Mouse (Mus musculus): ENCODE results near the gene Cep72.
"Not testable (repeated sequence)": the region's sequence is repeated elsewhere in the genome, so short reads cannot be mapped to it uniquely, and the experiment has no call there.

The Cep72 gene

GRCm38 (mm10) chr13:74061613-74062377 is at the start of gene Cep72:
Gene Cep72 (minus strand): TSS chr13:74062299.
- peak; percentile 85 for DNase-seq

GRCm38 (mm10) chr13:74107410-74107809 is 45.3 kb upstream of the Cep72 start:
- no peak for DNase-seq

GRCm38 (mm10) chr13:74104417-74104816 is 42.3 kb upstream of the Cep72 start:
- DNase-seq: no peak

- no peak for DNase-seq
Measured at GRCm38 (mm10) chr13:74102831-74103582, 40.9 kb upstream of the Cep72 start.

- DNase-seq: no peak
Measured at GRCm38 (mm10) chr13:74102108-74102830, 40.2 kb upstream of the Cep72 start.

- no peak for DNase-seq
Measured at GRCm38 (mm10) chr13:74098913-74099312, 36.8 kb upstream of the Cep72 start.

- peak; percentile 50 for DNase-seq
Measured at GRCm38 (mm10) chr13:74096715-74097363, 34.7 kb upstream of the Cep72 start.

GRCm38 (mm10) chr13:74095936-74096335 is 33.8 kb upstream of the Cep72 start:
- DNase-seq: no peak

- no peak for DNase-seq
Measured at GRCm38 (mm10) chr13:74090265-74090664, 28.2 kb upstream of the Cep72 start.

- DNase-seq: no peak
Measured at GRCm38 (mm10) chr13:74073369-74073768, 11.3 kb upstream of the Cep72 start.

- no peak for DNase-seq
Measured at GRCm38 (mm10) chr13:74071714-74072113, 9.6 kb upstream of the Cep72 start.

- DNase-seq: not testable (repeated sequence)
Measured at GRCm38 (mm10) chr13:74071244-74071643, 9.1 kb upstream of the Cep72 start.

GRCm38 (mm10) chr13:74066576-74066975 is 4.5 kb upstream of the Cep72 start:
- no peak for DNase-seq

- no peak for DNase-seq
Measured at GRCm38 (mm10) chr13:74063340-74064050, 1.4 kb upstream of the Cep72 start.

- DNase-seq: no peak
Measured at GRCm38 (mm10) chr13:74062378-74063128, 454 bp upstream of the Cep72 start.

- DNase-seq: no peak
Measured at GRCm38 (mm10) chr13:74058081-74058480, 4.0 kb downstream of the Cep72 start.

GRCm38 (mm10) chr13:74056194-74056593 is 5.9 kb downstream of the Cep72 start:
- no peak for DNase-seq

- no peak for DNase-seq
Measured at GRCm38 (mm10) chr13:74039926-74040325, 22.2 kb downstream of the Cep72 start.

GRCm38 (mm10) chr13:74035776-74036175 is 26.3 kb downstream of the Cep72 start:
- DNase-seq: no peak

- DNase-seq: no peak
Measured at GRCm38 (mm10) chr13:74034756-74035155, 27.3 kb downstream of the Cep72 start.

GRCm38 (mm10) chr13:74031133-74031532 is 31.0 kb downstream of the Cep72 start:
- no peak for DNase-seq

GRCm38 (mm10) chr13:74030691-74031090 is 31.4 kb downstream of the Cep72 start:
- no peak for DNase-seq

Measured in right cerebral cortex, postnatal 25 days (tissue).